In genomic region chr6:30698036-30698435, GRCm38 (mm10) we compare ENCODE assay signal across 13 mouse cellular contexts. TPM values are rescaled to one million over a fixed set of nuclear protein-coding genes. Genes with fewer than 3 reads are reported as not detected.
DNase-seq lines count a peak whose midpoint lies in the region; ATAC-seq lines count a peak whose summit lies in the region.
"Had no signal": no experiment of that assay in that cellular context is flagged by ENCODE, and none has a peak within 500 bp of the region (broad histone marks: within the 10 kb centered on the region; RNA-seq: fewer than 3 reads in every experiment).

No protein-coding gene starts in this region.

- intact Hi-C loops in gastrocnemius, postnatal 36 days (cut with DNase I): no loop called here

- H3K36me3 ChIP-seq in liver, embryonic 12.5 days: no peaks in the 10 kb centered on the region
- H3K36me3 ChIP-seq in liver, embryonic 11.5 days (ENCODE audit: control insufficient read depth, insufficient read depth, low read length): no peaks in the 10 kb centered on the region
- H3K36me3 ChIP-seq in heart, embryonic 16.5 days (ENCODE audit: control insufficient read depth, insufficient read depth): no peaks in the 10 kb centered on the region
- H3K36me3 ChIP-seq: hindbrain, embryonic 12.5 days had no signal

- H3K9me3 ChIP-seq in liver, embryonic 12.5 days (replicated peaks): no peaks in the 10 kb centered on the region
- no peaks in the 10 kb centered on the region for H3K9me3 ChIP-seq in liver, embryonic 11.5 days (ENCODE audit: control insufficient read depth, low read length)
- H3K9me3 ChIP-seq in heart, embryonic 16.5 days (replicated peaks; ENCODE audit: control insufficient read depth, low read length): no peaks in the 10 kb centered on the region
- H3K9me3 ChIP-seq: hindbrain, embryonic 12.5 days had no signal

- H3K27ac ChIP-seq in liver, embryonic 12.5 days: 0 out of 2 replicates have a peak overlapping the region, but pooled peaks have one; percentile 40
- no peak overlapping the region for H3K27ac ChIP-seq in liver, embryonic 11.5 days (ENCODE audit: low read depth, low read length)
- peak overlapping the region; percentile 63 for H3K27ac ChIP-seq in heart, embryonic 16.5 days (ENCODE audit: low read length)
- H3K27ac ChIP-seq: hindbrain, embryonic 12.5 days had no signal

- H3K4me3 ChIP-seq in liver, embryonic 12.5 days: no peak overlapping the region
- no peak overlapping the region for H3K4me3 ChIP-seq in liver, embryonic 11.5 days (ENCODE audit: low read depth, low read length)
- H3K4me3 ChIP-seq in heart, embryonic 16.5 days (ENCODE audit: low read length): no peak overlapping the region
- H3K4me3 ChIP-seq: hindbrain, embryonic 12.5 days had no signal

- peak; percentile 42 for DNase-seq in gastrocnemius, postnatal 10 days
- no peak for DNase-seq in gastrocnemius, postnatal 36 days
- DNase-seq in liver, embryonic 11.5 days (ENCODE audit: low spot score): no peak
- peak; percentile 38 for DNase-seq in skeletal muscle tissue, adult 2 months (ENCODE audit: low read depth, low spot score)
- DNase-seq in layer of hippocampus, postnatal 25 days (ENCODE audit: extremely low spot score in 1 of 2, low spot score in 1 of 2): no peak
- DNase-seq in Muller cell, postnatal 12 days (ENCODE audit: inconsistent ontology term): no peak
- DNase-seq: cerebellum, adult 2 months; lung, adult 18-20 months; thymus, adult 2 months had no signal

- no peak overlapping the region for H3K9ac ChIP-seq in liver, embryonic 12.5 days
- no peak overlapping the region for H3K9ac ChIP-seq in liver, embryonic 11.5 days (ENCODE audit: low read depth, low read length)
- peak overlapping the region; percentile 24 for H3K9ac ChIP-seq in heart, embryonic 16.5 days (ENCODE audit: low read length)
- H3K9ac ChIP-seq: hindbrain, embryonic 12.5 days had no signal

- H3K4me1 ChIP-seq in liver, embryonic 12.5 days: peaks cover 24% of the 10 kb centered on the region
- peaks cover 15% of the 10 kb centered on the region for H3K4me1 ChIP-seq in liver, embryonic 11.5 days (replicated peaks; ENCODE audit: control insufficient read depth, insufficient read depth, low read length)
- peaks cover 11% of the 10 kb centered on the region for H3K4me1 ChIP-seq in heart, embryonic 16.5 days (ENCODE audit: control insufficient read depth, insufficient read depth, low read length)

- 75% methylated on average over 4 of the region's 4 CpGs for WGBS in liver, embryonic 12.5 days (ENCODE audit: insufficient replicate concordance)
- 86% methylated on average over 4 of the region's 4 CpGs for WGBS in liver, embryonic 11.5 days
- WGBS in heart, embryonic 16.5 days: 75% methylated on average over 4 of the region's 4 CpGs

- no peak for ATAC-seq in liver, embryonic 12.5 days
- ATAC-seq in liver, embryonic 11.5 days (replicated peaks; ENCODE audit: low FRiP score): no peak
- no peak for ATAC-seq in heart, embryonic 16.5 days (replicated peaks; ENCODE audit: extremely low read depth, insufficient read depth, low FRiP score)

- H3K27me3 ChIP-seq in liver, embryonic 12.5 days (replicated peaks): no peaks in the 10 kb centered on the region
- no peaks in the 10 kb centered on the region for H3K27me3 ChIP-seq in liver, embryonic 11.5 days (replicated peaks; ENCODE audit: control insufficient read depth, insufficient read depth, low read length)
- no peaks in the 10 kb centered on the region for H3K27me3 ChIP-seq in heart, embryonic 16.5 days (ENCODE audit: control insufficient read depth, insufficient read depth, low read length)
- H3K27me3 ChIP-seq: hindbrain, embryonic 12.5 days had no signal

- no peak overlapping the region for H3K4me2 ChIP-seq in liver, embryonic 12.5 days
- no peak overlapping the region for H3K4me2 ChIP-seq in liver, embryonic 11.5 days
- H3K4me2 ChIP-seq in heart, embryonic 16.5 days (ENCODE audit: low read depth, low read length): no peak overlapping the region
- H3K4me2 ChIP-seq: hindbrain, embryonic 12.5 days had no signal

RNA-seq across cellular contexts. Expression of gene Cep41, which starts 4.5 kb away (rescaled TPM):
- 1 to 10 TPM; 3.4 to 3.7 TPM for total RNA-seq in gastrocnemius, postnatal 10 days (2021)
- total RNA-seq in gastrocnemius, postnatal 36 days (2021): under 1 TPM; 0.47 to 0.79 TPM
- polyA plus RNA-seq in liver, embryonic 12.5 days (2016; fragmentation: Nextera tagmentation; extraction: Ambion mirVana): 5.6 and 6.1 TPM in 2 replicates
- 12.0 and 14.3 TPM in 2 replicates for polyA plus RNA-seq in liver, embryonic 11.5 days (2014; fragmentation: Nextera tagmentation; extraction: Ambion mirVana)
- 9.3 and 10.5 TPM in 2 replicates for polyA plus RNA-seq in heart, embryonic 16.5 days (2015; fragmentation: Nextera tagmentation; extraction: Ambion mirVana)
- 1 to 10 TPM; 5.5 to 7.2 TPM for total RNA-seq in layer of hippocampus, postnatal 25 days (2021)

RNA-seq across cellular contexts. Expression of gene Mest, which starts 25.3 kb away (rescaled TPM):
- 100 to 1,000 TPM; 211 to 268 TPM for total RNA-seq in gastrocnemius, postnatal 10 days (2021)
- total RNA-seq in gastrocnemius, postnatal 36 days (2021): 1 to 10 TPM; 5.2 to 8.3 TPM
- polyA plus RNA-seq in liver, embryonic 12.5 days (2016; fragmentation: Nextera tagmentation; extraction: Ambion mirVana): 372 and 384 TPM in 2 replicates
- 800 and 828 TPM in 2 replicates for polyA plus RNA-seq in liver, embryonic 11.5 days (2014; fragmentation: Nextera tagmentation; extraction: Ambion mirVana)
- polyA plus RNA-seq in heart, embryonic 16.5 days (2015; fragmentation: Nextera tagmentation; extraction: Ambion mirVana): 1,693 and 1,886 TPM in 2 replicates
- 10 to 100 TPM; 49.8 to 50.2 TPM for total RNA-seq in layer of hippocampus, postnatal 25 days (2021)

RNA-seq across cellular contexts. Expression of gene Cpa1, which starts 59.0 kb away (rescaled TPM):
- under 1 TPM in 1 of 2 experiments, not detected in 1; 0.19 TPM for total RNA-seq in gastrocnemius, postnatal 10 days (2021)
- total RNA-seq in gastrocnemius, postnatal 36 days (2021): not detected
- 0.54 and 0.91 TPM in 2 replicates for polyA plus RNA-seq in liver, embryonic 12.5 days (2016; fragmentation: Nextera tagmentation; extraction: Ambion mirVana)
- polyA plus RNA-seq in liver, embryonic 11.5 days (2014; fragmentation: Nextera tagmentation; extraction: Ambion mirVana): 0.69 and 1.0 TPM in 2 replicates
- polyA plus RNA-seq in heart, embryonic 16.5 days (2015; fragmentation: Nextera tagmentation; extraction: Ambion mirVana): 6.5 and 7.2 TPM in 2 replicates
- total RNA-seq in layer of hippocampus, postnatal 25 days (2021): not detected
- total RNA-seq: megakaryocyte-erythroid progenitor cell, adult 5-6 weeks had no signal
- polyA plus RNA-seq: cerebellum, adult 2 months; thymus, adult 2 months had no signal

Comparison
In these comparisons a context has a peak if more than half of its experiments do, and no peak if none do; other contexts are left out.
1. DNase-seq: peak in gastrocnemius, postnatal 10 days (single experiment) and skeletal muscle tissue, adult 2 months (single experiment); none in gastrocnemius, postnatal 36 days (0 of 2), liver, embryonic 11.5 days (single experiment), layer of hippocampus, postnatal 25 days (0 of 2) and Muller cell, postnatal 12 days (single experiment).
2. RNA of gene Mest, which starts 25.3 kb away (total RNA-seq): 211 to 268 TPM in gastrocnemius, postnatal 10 days and 49.8 to 50.2 TPM in layer of hippocampus, postnatal 25 days; 5.2 to 8.3 TPM in gastrocnemius, postnatal 36 days; every median in the first group is over 4 times any median in the second.